Mouse (Mus musculus) layer of hippocampus, postnatal 25 days (tissue): ENCODE data around the gene Gtsf2. TPM values are rescaled to one million over a fixed set of nuclear protein-coding genes. Genes with fewer than 3 reads are reported as not detected.

Experiments used
- DNase-seq, 2 experiments: peaks; one replicate each; pipeline ENCODE4 v3.0.0; 2022; ENCODE audit warnings: mixed read lengths in 2 of 2, low spot score in 1 of 2; ENCODE audit errors: extremely low spot score in 1 of 2
- total RNA-seq, 2 experiments: library from RNA; stranded (reverse); gene quantifications; 2 replicates each; pipeline ENCODE4 v1.2.3; 2021

Gene Gtsf2
- total RNA-seq, 2 experiments from 2014 or later = not detected

DNA sequence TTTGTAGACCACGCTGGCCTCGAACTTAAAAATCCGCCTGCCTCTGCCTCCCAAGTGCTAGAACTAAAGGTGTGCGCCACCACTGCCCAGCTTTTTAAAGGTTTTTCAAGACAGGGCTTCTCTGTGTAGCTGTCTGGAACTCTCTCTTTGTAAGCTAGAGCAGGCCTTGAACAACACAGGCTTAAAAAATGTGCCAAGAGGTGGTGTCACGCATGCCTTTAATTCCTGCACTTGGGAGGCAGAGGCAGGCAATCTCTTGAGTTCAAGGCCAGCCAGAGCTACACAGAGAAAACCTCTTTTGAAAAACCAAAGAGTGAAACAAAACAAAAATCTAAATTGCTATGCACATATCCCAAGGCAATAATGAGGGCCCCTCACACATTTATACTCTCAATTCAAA is 46.9 kb downstream of the Gtsf2 start:
- no peak for DNase-seq

DNA sequence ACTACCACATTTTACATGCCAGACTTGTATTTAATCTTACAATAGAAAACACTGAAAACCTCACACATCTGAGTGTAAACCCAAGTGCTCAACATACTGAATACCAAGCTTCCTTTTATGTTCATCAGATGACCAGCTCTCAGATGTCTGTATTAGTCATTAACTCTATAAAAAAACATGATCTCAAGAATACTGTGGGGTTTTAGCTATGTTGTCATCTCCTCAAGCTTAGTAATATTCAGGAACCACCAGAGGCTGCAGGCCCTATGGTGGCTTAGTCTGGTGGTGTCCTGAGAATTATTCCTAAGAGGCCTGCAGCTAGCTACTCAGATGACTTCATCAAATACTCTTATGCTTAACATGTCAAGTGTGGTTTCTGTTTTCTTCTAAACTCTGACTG is 54.7 kb downstream of the Gtsf2 start:
- DNase-seq = no peak

Other genes with a start within 250 kb of the Gtsf2 start
- 100 to 1,000 TPM; 180 to 183 TPM for gene Cbx5, start 208.7 kb downstream of the Gtsf2 start, total RNA-seq
- gene Hnrnpa1, start 208.0 kb downstream of the Gtsf2 start, total RNA-seq = 100 to 1,000 TPM; 253 to 258 TPM
- gene Nfe2, start 190.1 kb downstream of the Gtsf2 start, total RNA-seq = not detected
- gene Copz1, start 175.8 kb downstream of the Gtsf2 start, total RNA-seq = 100 to 1,000 TPM; 101 to 105 TPM
- 1 to 10 TPM in 1 of 2 experiments, under 1 TPM in 1; 0.66 to 1.1 TPM for gene Gpr84, start 137.9 kb downstream of the Gtsf2 start, total RNA-seq
- gene Zfp385a, start 108.4 kb downstream of the Gtsf2 start, total RNA-seq = 10 to 100 TPM; 40.7 to 45.0 TPM
- 1 to 10 TPM; 1.4 to 2.4 TPM for gene Itga5, start 81.7 kb downstream of the Gtsf2 start, total RNA-seq
- gene Gtsf1, start 18.0 kb downstream of the Gtsf2 start, total RNA-seq = not detected
- 1 to 10 TPM; 7.9 to 8.2 TPM for gene Nckap1l, start 5.3 kb upstream of the Gtsf2 start, total RNA-seq
- gene Pde1b, start 54.6 kb upstream of the Gtsf2 start, total RNA-seq = 10 to 100 TPM; 89.8 to 96.1 TPM
- gene Ppp1r1a, start 89.5 kb upstream of the Gtsf2 start, total RNA-seq = 100 to 1,000 TPM; 131 to 135 TPM
- gene Glycam1, start 116.6 kb upstream of the Gtsf2 start, total RNA-seq = 1 to 10 TPM; 1.7 to 2.6 TPM